Mouse (Mus musculus) c-Kit-positive CD71-negative TER-119-negative erythroid progenitor cells, embryonic 14.5 days (primary cell): Measurements from ENCODE around the gene Gm8113.
"Not testable (repeated sequence)": the region's sequence is repeated elsewhere in the genome, so short reads cannot be mapped to it uniquely, and the experiment has no call there.

ENCODE experiments used
- DNase-seq: peaks from one replicate; pipeline ENCODE4 v3.0.0-alpha.2; 2013; ENCODE audit warnings: low read depth

Gm8113 gene

DNA sequence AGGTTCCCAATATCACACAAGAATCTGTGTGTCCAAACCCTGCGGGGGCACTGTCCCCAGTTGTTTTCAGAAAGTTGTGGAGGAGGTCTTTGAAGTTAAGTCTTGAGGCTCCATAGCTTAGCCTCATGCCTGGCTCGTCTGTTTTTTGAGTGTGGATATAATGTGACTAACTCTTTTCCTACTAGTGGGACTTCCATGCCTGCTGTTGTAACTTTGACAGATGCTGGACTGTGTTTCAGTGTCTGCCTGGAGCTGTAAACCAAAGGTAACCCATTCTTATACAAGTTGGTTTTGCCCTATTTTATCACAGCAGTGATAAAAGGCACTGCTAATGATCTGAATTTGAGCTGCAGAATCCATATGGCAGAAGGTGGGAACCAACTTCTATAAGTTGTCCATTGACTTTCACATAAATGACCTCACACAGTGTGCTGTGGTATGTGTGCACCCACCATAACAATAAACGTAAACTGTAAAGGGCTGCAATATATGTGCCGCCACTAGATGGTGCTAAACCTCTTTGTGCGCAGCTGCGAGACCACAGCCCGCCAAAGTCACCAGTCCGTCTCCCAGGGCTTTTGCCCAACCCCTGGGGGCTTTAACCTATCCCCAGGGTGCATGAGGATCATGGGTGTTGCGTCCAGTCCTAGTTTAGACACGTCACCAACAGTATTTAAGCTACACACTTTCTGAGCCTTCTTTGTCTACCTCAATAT, at the start of gene Gm8113:
TSS of gene Gm8113 (plus strand) at position 703 of the 716 bp plus-strand sequence.
- not testable (repeated sequence) for DNase-seq

DNA sequence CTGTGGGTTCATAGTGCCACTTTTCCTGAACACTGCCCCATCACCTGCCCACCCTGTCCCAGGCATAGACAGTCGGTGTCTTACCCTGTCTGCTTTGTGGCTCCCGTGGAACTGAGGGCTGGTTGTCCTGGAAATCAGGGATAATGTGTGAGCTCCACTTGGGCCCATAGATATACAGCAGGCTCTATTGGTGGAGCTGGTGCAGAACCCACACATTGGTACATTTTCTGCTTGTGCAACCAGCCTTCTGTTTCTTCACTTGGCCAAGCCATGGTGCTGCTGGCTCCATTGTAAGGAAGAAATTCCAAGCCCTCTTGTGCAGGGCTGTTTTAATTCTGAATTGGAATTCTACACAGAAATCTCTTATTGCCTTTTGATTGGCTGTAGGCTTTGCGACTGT, 49.8 kb upstream of the Gm8113 start, which contains the start of gene Ear1:
TSS of gene Ear1 (minus strand) at position 101 of the 400 bp plus-strand sequence.
- DNase-seq: not testable (repeated sequence)

DNA sequence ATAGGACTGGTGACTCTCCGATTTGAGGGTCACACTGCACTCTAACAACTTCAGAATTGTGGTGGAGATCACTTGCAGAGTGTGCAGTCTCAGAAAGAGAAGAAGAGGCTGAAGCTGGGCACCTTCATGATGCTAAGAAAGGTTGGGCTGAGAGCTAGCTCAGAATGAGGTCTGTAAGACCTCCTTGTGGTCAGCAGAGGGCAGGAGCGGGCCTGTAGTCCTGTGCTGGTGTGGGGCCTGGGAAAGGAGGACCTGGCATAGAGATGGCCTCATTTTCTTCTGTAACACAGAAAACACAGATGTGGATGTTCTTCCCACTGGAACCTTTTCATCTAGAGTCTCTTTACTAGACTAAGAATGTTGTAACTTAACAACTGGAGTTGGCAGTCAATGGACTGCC, 47.4 kb upstream of the Gm8113 start:
- DNase-seq: not testable (repeated sequence)

DNA sequence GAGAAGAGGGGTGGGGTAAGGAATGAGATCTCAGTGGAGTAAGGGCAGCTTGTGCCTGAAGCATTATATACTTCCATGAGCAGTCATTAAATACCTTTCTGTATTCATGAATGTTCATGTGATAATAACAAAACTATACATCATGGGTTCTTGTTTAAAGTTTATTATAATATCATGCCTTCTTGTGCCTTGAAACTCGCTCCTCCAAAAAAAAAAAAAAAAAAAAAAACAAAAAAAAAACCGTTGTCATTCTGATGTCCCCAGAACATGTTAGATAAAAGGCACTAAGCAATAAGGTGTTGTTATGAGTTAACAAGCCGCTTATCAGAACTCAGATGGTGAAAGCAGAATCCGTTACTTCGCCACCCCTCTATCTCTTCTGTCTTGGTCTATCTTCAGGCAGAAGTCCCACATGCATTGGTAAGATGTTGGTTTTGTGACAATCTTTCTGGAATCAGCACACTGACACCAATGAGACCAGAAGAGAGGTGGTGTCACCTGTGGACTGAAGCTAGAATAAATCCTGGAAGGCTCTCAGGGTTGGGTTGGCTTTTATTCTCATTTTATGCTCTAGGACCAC, 45.1 kb upstream of the Gm8113 start:
- DNase-seq: not testable (repeated sequence)

DNA sequence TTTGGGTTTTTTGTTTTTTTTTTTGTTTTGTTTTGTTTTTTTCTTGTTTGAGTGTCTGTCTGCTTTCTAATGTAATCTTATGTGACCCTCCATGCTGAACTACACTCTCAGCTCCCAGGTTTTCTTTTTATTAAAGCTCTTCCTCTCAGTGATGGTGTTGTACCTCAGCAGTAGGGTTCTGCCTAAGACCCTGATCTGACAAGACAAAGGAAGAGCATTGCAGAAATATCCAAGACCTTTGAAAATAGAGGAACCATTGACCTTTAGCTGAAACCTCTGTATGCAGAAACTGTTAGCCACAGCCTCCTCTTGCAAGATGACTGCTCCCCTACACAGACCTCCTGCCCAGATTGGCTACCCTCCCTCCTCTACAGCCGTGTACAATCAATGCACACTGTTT, 39.0 kb upstream of the Gm8113 start:
- not testable (repeated sequence) for DNase-seq

DNA sequence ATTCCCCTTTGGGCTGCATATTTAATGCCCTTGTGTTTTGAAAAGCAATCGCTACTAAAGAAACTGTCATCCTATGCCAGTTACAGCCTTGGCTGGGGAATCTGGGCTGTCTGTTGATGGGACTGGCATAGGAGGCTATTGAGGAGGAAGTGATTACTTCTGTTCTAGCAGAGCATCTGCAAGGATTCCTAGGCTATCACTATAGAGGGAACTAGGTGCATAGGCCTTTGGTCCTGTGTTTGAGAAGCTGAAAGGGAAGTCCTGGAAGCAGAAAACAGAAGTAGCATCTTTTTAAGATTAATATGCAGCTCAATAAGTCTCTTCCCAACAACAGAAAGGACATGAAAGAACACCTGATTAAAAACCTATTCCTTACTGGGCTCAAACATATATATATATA, 33.9 kb upstream of the Gm8113 start:
- not testable (repeated sequence) for DNase-seq

DNA sequence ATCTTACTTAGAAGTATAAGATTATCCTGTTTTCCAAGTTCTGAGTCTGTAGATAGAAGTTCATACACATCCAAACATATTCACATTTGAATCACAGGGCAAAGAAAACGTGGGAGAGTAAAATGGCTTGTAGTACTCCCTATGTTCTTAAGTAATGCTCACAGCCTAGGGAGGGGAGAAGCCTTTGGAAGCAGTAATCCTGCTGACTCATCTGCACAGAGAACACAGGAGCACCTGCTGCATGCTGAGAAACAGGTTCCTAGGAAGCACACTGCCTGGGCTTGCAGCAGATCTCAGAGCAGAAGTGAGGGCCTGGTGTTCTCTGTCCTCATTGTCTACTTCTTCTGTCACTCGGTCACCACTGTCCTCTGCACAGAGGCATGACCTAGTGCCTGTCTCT, 29.8 kb upstream of the Gm8113 start:
- not testable (repeated sequence) for DNase-seq

DNA sequence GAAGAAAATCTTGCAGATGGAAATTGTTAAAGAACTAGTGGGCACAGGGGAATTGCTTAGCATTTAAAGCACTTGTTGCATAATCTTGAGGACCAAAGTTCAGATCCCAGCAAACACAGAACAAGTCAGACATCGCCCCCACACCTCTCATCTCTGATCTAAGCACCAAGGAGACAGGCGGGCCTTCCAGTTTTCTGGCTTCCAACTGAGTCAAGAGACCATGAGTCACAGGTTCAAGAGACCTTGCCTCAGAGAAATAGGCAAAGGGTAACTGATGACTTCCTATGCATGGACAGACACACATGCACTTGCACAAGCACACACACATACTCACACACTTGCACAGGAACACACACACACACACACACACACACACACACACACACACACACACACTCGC, 26.6 kb upstream of the Gm8113 start:
- not testable (repeated sequence) for DNase-seq

DNA sequence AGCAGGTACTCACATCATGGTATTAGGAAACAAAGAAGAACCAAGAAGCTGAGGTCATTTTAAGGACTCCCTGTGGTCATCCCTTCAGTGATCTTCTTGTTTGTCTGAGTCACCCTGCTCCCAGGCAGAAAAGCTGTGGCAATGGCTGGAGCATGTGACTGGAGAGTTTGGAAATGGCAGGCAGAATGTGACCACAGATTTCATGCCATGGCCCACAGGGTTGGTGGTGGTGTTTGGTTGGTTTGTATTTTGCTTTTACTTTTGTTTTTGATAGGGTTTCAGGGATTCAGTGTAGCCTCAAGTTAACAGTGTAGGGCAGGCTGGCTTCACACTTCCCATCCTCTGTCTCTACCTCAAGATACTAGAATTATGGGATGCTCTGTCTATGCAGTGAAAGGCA, 7.0 kb upstream of the Gm8113 start:
- DNase-seq: not testable (repeated sequence)

DNA sequence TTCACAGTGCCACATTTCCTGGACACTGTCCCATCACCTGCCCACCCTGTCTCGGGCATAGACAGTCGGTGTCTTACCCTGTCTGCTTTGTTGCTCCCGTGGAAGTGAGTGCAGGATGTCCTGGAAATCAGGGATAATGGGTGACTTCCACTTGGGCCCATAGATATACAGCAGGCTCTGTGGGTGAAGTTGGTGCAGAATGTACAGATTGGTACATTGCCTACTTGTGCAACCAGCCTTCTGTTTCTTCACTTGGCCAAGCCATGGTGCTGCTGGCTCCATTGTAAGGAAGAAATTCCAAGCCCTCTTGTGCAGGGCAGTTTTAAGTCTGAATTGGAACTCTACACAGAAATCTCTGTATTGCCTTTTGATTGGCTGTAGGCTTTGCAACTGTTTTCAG, 1.7 kb upstream of the Gm8113 start, which contains the start of gene Ear10:
TSS of gene Ear10 (minus strand) at position 101 of the 400 bp plus-strand sequence.
- not testable (repeated sequence) for DNase-seq

DNA sequence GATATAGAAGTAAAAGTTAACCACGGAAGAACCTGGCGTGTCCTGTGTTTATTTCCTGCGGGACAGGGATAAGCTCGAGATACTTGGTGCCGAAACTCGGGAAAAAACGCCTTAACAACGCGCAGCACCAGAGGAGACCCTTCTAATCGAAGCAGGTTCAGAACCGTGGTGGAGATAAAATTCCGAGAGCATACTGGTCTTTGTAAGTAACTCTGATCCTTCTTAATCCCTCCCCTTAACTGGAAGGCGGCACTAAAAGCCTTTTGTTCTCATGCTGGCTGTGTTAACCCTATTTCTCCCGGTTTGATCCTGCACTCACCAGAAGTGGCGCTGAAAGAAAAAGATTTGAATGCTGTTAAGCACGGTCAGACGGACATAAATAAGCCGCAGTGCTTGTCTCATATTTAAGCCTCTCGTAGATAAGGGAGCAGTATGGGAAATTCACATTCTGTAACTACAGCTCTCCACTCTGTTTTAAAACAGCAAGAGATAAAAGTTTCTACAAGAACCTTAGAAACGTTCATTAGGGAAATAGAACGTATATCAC, 287 bp downstream of the Gm8113 start:
- DNase-seq: not testable (repeated sequence)

DNA sequence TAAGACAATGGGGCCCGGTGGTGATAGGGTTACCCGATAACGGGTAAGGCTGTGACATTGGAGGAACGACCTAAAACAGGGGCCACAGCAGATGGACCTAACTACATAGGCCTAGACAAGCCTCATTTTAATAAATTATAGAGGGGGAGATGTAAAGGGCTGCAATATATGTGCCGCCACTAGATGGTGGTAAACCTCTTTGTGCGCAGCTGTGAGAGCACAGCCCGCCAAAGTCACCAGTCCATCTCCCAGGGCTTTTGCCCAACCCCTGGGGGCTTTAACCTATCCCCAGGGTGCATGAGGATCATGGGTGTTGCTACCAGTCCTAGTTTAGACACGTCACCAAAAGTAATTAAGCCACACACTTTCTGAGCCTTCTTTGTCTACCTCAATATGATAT, 7.8 kb downstream of the Gm8113 start:
- not testable (repeated sequence) for DNase-seq

DNA sequence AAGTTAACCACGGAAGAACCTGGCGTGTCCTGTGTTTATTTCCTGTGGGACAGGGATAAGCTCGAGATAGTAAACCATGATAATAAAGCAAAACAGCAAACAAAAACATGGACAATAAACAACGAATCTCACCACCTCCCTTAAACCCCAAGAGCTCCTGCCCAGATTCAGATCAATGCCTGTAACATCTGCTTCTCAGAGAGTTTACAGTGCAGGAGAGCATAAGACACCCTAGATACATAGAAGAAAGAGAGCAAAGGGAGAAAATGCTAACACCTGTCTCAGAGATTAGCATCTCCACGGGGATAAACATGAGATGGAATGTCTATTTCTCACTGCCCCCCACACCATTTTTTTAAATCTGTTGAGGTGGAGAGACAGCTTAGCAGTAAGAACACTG, 8.2 kb downstream of the Gm8113 start:
- not testable (repeated sequence) for DNase-seq

DNA sequence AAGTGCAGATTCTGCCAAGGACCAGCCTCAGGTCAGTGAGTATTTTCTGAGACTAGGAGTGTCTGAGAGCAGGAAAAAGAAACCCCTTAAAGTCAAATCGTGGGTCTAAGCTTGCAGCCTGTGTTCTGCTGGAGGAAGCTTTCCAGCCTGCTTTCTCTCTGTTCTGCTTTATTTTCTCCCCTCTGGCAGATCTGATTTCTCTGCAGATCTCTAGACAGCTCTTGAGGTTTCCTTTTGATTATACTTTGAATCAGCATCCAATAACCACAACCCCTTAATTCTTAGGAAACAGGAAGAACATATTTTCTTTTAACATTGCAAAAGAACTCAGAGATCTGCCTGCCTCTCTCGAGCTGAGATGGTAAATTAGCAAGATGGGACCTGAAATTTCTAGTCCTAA, 28.2 kb downstream of the Gm8113 start:
- not testable (repeated sequence) for DNase-seq

DNA sequence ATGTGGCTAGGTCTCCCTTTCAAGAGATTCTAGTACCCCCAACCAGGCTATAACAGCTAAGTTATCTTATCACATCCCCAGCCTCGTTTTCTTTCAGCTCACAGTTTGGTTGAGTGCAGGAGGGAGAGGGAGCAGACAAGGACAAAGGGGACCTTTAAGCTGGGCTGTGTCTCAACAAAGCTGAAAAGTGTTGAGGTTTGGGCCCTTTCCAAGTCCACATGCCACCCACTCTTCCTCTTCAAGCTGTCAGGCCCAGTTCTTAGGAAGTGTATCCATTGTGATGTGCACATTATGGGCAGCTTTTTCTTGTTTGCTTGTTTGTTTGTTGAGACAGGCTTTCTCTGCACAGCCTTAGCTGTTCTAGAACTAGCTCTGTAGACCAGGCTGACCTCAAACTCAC, 29.9 kb downstream of the Gm8113 start:
- DNase-seq: not testable (repeated sequence)

DNA sequence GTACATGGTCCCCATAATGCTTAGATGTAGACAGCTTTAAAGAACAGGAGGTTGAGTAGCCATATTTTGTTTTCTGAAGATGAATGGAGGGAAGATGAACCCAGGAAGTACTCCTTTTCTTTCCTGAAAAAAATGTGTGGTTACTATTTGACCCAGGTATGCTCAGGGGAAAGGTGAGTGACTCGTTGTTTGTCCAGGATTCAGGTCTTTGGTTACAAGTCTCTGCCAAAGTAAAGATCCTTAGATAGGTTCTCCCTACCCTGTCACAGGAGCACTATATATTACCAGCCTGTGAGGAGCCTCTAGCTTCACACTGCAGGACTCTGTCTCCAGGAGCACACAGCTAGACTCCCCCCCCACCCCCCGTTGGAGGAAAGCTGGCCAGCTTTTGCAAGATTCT, 31.6 kb downstream of the Gm8113 start, which contains the start of gene Ang5:
TSS of gene Ang5 (plus strand) at position 301 of the 400 bp plus-strand sequence.
- not testable (repeated sequence) for DNase-seq
